Mouse (Mus musculus): ENCODE data around the gene Cacng8. TPM values are rescaled to one million over a fixed set of nuclear protein-coding genes. Genes with fewer than 3 reads are reported as not detected.

The Cacng8 gene
- 1.5 and 1.9 TPM in 2 replicates for polyA plus RNA-seq (2012; rRNA removed)

GRCm38 (mm10) chr7:3390413-3391080, at the start of gene Cacng8:
TSS of gene Cacng8 (plus strand) at chr7:3390683.

GRCm38 (mm10) chr7:3423895-3424294, 33.4 kb downstream of the Cacng8 start, which contains the start of gene Cacng6:
TSS of gene Cacng6 (plus strand) at chr7:3424195.

Other genes starting within 250 kb of the Cacng8 start
- 0.12 and 0.18 TPM in 2 replicates for gene AU018091, start 221.5 kb upstream of the Cacng8 start, polyA plus RNA-seq (2012; rRNA removed)
- gene Nlrp12, start 140.9 kb upstream of the Cacng8 start, polyA plus RNA-seq (2012; rRNA removed): 0.06 and 0.12 TPM in 2 replicates
- gene Myadm, start 101.6 kb upstream of the Cacng8 start, polyA plus RNA-seq (2012; rRNA removed): 447 and 501 TPM in 2 replicates
- gene Prkcg, start 101.5 kb upstream of the Cacng8 start, polyA plus RNA-seq (2012; rRNA removed): 1.6 and 2.3 TPM in 2 replicates
- 18.7 and 19.6 TPM in 2 replicates for gene Cacng7, start 57.7 kb upstream of the Cacng8 start, polyA plus RNA-seq (2012; rRNA removed)
- 0.32 and 0.77 TPM in 2 replicates for gene Cacng6, start 33.5 kb downstream of the Cacng8 start, polyA plus RNA-seq (2012; rRNA removed)
- gene Tarm1, start 111.9 kb downstream of the Cacng8 start, polyA plus RNA-seq (2012; rRNA removed): not detected in 2 replicates
- 0.66 and 1.5 TPM in 2 replicates for gene Oscar, start 225.5 kb downstream of the Cacng8 start, polyA plus RNA-seq (2012; rRNA removed)
- 174 and 275 TPM in 2 replicates for gene Ndufa3, start 226.7 kb downstream of the Cacng8 start, polyA plus RNA-seq (2012; rRNA removed)
- 7.0 and 8.9 TPM in 2 replicates for gene Tfpt, start 239.2 kb downstream of the Cacng8 start, polyA plus RNA-seq (2012; rRNA removed)
- 48.3 and 48.8 TPM in 2 replicates for gene Prpf31, start 239.3 kb downstream of the Cacng8 start, polyA plus RNA-seq (2012; rRNA removed)

Measured in ovary, adult 2 months (tissue).